Mouse (Mus musculus): Measurements from ENCODE around the gene Banp. TPM values are rescaled to one million over a fixed set of nuclear protein-coding genes. Genes with fewer than 3 reads are reported as not detected.

The Banp gene
- polyA plus RNA-seq, 1 experiment from 2014 or later = 39.5 TPM

GRCm38 (mm10) chr8:121966110-121966509 is 16.6 kb downstream of the Banp start:
- Histone ChIP-seq H3K4me1 (ENCODE audit: control insufficient read depth, insufficient read depth, low read length) (peaks cover 28% of the 10 kb centered on the region), H3K9me3 (ENCODE audit: control insufficient read depth, low read length) (no peaks in the 10 kb centered on the region), H3K4me3 (ENCODE audit: low read length) (no peak overlapping the region), H3K27me3 (ENCODE audit: control insufficient read depth, insufficient read depth, low read length) (no peaks in the 10 kb centered on the region), H3K4me2 (replicated peaks; ENCODE audit: low read depth, low read length) (no peak overlapping the region), H3K9ac (ENCODE audit: low read depth, low read length) (no peak overlapping the region), H3K36me3 (ENCODE audit: control insufficient read depth, insufficient read depth, low read length) (no peaks in the 10 kb centered on the region), H3K27ac (ENCODE audit: low read depth, low read length) (no peak overlapping the region)
- WGBS = 39% methylated on average over 5 of the region's 5 CpGs
- peak; percentile 24; the same call in 1 of the 2 replicates for ATAC-seq (ENCODE audit: low FRiP score, low TSS enrichment)

- H3K27ac ChIP-seq (ENCODE audit: low read depth, low read length) = no peak overlapping the region
- no peaks in the 10 kb centered on the region for H3K36me3 ChIP-seq (ENCODE audit: control insufficient read depth, insufficient read depth, low read length)
- H3K4me1 ChIP-seq (ENCODE audit: control insufficient read depth, insufficient read depth, low read length) = peaks cover 28% of the 10 kb centered on the region
- H3K27me3 ChIP-seq (ENCODE audit: control insufficient read depth, insufficient read depth, low read length) = no peaks in the 10 kb centered on the region
- no peak overlapping the region for H3K4me2 ChIP-seq (replicated peaks; ENCODE audit: low read depth, low read length)
- H3K9ac ChIP-seq (ENCODE audit: low read depth, low read length) = no peak overlapping the region
- 50% methylated on average over 7 of the region's 7 CpGs for WGBS
- H3K9me3 ChIP-seq (ENCODE audit: control insufficient read depth, low read length) = no peaks in the 10 kb centered on the region
- H3K4me3 ChIP-seq (ENCODE audit: low read length) = no peak overlapping the region
- ATAC-seq (ENCODE audit: low FRiP score, low TSS enrichment) = peak; percentile 43
Measured at GRCm38 (mm10) chr8:121966714-121967448, 17.3 kb downstream of the Banp start.

DNA sequence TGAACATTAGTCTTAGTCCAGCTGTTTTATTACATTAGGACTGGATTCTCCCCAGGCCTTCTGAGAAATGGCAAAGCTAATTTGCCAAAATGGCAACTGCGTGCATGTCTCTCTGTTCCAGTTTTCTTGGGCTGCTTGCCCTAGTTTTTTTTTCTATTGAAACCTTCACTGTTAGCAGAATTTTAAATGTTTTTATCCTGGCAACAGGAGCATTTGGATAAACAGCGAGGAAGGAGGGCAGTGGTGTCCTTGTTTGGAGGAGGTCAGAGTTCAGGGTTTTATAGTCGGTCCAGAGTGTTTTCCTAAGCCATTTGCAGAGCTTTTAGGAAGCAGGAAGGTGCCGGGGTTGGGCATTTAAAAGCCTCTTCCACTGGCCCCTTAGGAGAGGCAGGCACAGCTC is 18.4 kb downstream of the Banp start:
- Histone ChIP-seq H3K4me3 (ENCODE audit: low read length) (no peak overlapping the region), H3K27ac (ENCODE audit: low read depth, low read length) (0 out of 2 replicates have a peak overlapping the region, but pooled peaks have one; percentile 17), H3K4me1 (ENCODE audit: control insufficient read depth, insufficient read depth, low read length) (peaks cover 28% of the 10 kb centered on the region), H3K9ac (ENCODE audit: low read depth, low read length) (no peak overlapping the region), H3K4me2 (replicated peaks; ENCODE audit: low read depth, low read length) (no peak overlapping the region), H3K9me3 (ENCODE audit: control insufficient read depth, low read length) (no peaks in the 10 kb centered on the region), H3K27me3 (ENCODE audit: control insufficient read depth, insufficient read depth, low read length) (no peaks in the 10 kb centered on the region), H3K36me3 (ENCODE audit: control insufficient read depth, insufficient read depth, low read length) (no peaks in the 10 kb centered on the region)
- 14% methylated on average over 4 of the region's 4 CpGs for WGBS
- ATAC-seq (ENCODE audit: low FRiP score, low TSS enrichment) = no peak

GRCm38 (mm10) chr8:121968542-121968941 is 19.0 kb downstream of the Banp start:
- no peak for ATAC-seq (ENCODE audit: low FRiP score, low TSS enrichment)
- H3K4me1 ChIP-seq (ENCODE audit: control insufficient read depth, insufficient read depth, low read length) = peaks cover 28% of the 10 kb centered on the region
- H3K9ac ChIP-seq (ENCODE audit: low read depth, low read length) = no peak overlapping the region
- H3K36me3 ChIP-seq (ENCODE audit: control insufficient read depth, insufficient read depth, low read length) = no peaks in the 10 kb centered on the region; the same call in 1 of the 2 replicates
- no peak overlapping the region for H3K4me2 ChIP-seq (replicated peaks; ENCODE audit: low read depth, low read length)
- no peaks in the 10 kb centered on the region for H3K9me3 ChIP-seq (ENCODE audit: control insufficient read depth, low read length)
- WGBS = 42% methylated on average over 4 of the region's 4 CpGs
- H3K4me3 ChIP-seq (ENCODE audit: low read length) = no peak overlapping the region
- H3K27me3 ChIP-seq (ENCODE audit: control insufficient read depth, insufficient read depth, low read length) = no peaks in the 10 kb centered on the region
- H3K27ac ChIP-seq (ENCODE audit: low read depth, low read length) = no peak overlapping the region

DNA sequence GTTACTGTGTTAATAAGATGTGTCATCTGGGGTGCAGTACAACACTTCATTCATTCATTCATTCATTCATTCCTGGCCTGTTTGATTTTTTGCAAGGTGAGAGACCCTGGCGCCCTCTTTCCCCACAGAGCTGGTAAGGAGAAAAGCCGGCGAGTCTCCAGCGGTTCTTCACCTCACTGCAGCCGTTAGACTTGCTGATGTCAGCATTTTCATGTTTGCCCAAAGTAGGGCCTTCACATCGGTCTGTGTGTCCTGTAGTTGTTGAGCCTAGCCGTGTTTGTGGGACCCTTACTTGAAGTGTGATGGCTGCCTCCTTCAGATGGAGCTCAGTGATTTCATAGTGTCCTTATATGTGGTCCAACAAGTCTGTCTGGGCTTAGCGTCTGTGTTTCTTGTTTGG is 20.7 kb downstream of the Banp start:
- H3K9ac ChIP-seq (ENCODE audit: low read depth, low read length) = no peak overlapping the region
- ATAC-seq (ENCODE audit: low FRiP score, low TSS enrichment) = no peak
- H3K9me3 ChIP-seq (ENCODE audit: control insufficient read depth, low read length) = no peaks in the 10 kb centered on the region
- H3K4me3 ChIP-seq (ENCODE audit: low read length) = no peak overlapping the region
- peaks cover 11% of the 10 kb centered on the region for H3K36me3 ChIP-seq (ENCODE audit: control insufficient read depth, insufficient read depth, low read length)
- 87% methylated on average over 8 of the region's 8 CpGs for WGBS
- H3K4me2 ChIP-seq (replicated peaks; ENCODE audit: low read depth, low read length) = no peak overlapping the region
- H3K27ac ChIP-seq (ENCODE audit: low read depth, low read length) = no peak overlapping the region
- H3K27me3 ChIP-seq (ENCODE audit: control insufficient read depth, insufficient read depth, low read length) = no peaks in the 10 kb centered on the region
- H3K4me1 ChIP-seq (ENCODE audit: control insufficient read depth, insufficient read depth, low read length) = peaks cover 28% of the 10 kb centered on the region

DNA sequence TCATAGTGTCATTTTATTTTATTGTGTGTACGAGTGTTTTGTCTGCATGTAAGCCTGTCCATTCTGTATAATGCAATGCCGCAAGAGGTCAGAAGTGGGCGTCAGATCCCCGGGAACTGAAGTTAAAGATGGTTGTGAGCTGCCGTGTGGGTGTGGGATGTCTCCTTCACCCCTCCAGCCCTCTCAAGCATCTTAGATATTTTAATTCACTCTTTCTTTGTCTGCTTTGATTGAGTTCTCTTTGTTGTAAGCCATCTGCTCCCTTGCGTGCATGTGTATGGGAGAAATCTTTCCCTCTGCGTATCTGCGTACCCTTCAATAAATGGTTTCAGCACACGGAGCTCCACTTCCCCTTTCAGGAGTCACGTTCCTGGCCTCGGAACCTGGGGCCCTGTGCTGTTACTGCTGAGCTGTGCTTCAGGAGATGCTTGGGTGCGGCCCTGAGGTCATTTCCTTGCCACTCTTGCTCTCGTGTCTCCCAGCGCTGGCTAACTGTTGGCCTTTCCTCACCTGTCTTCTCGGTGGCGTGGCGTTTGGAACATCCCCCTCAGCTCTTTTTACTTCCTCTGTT is 22.0 kb downstream of the Banp start:
- H3K27ac ChIP-seq (ENCODE audit: low read depth, low read length) = no peak overlapping the region
- H3K9me3 ChIP-seq (ENCODE audit: control insufficient read depth, low read length) = no peaks in the 10 kb centered on the region
- H3K9ac ChIP-seq (ENCODE audit: low read depth, low read length) = no peak overlapping the region
- H3K36me3 ChIP-seq (ENCODE audit: control insufficient read depth, insufficient read depth, low read length) = peaks cover 21% of the 10 kb centered on the region
- no peak overlapping the region for H3K4me3 ChIP-seq (ENCODE audit: low read length)
- ATAC-seq (ENCODE audit: low FRiP score, low TSS enrichment) = no peak
- WGBS = 69% methylated on average over 17 of the region's 17 CpGs
- peaks cover 22% of the 10 kb centered on the region for H3K4me1 ChIP-seq (ENCODE audit: control insufficient read depth, insufficient read depth, low read length)
- H3K4me2 ChIP-seq (replicated peaks; ENCODE audit: low read depth, low read length) = no peak overlapping the region
- H3K27me3 ChIP-seq (ENCODE audit: control insufficient read depth, insufficient read depth, low read length) = no peaks in the 10 kb centered on the region

GRCm38 (mm10) chr8:121973906-121974305 is 24.4 kb downstream of the Banp start:
- H3K27me3 ChIP-seq (ENCODE audit: control insufficient read depth, insufficient read depth, low read length) = no peaks in the 10 kb centered on the region
- no peak overlapping the region for H3K9ac ChIP-seq (ENCODE audit: low read depth, low read length)
- no peaks in the 10 kb centered on the region for H3K4me1 ChIP-seq (ENCODE audit: control insufficient read depth, insufficient read depth, low read length)
- H3K27ac ChIP-seq (ENCODE audit: low read depth, low read length) = no peak overlapping the region
- peaks cover 37% of the 10 kb centered on the region for H3K36me3 ChIP-seq (ENCODE audit: control insufficient read depth, insufficient read depth, low read length)
- no peaks in the 10 kb centered on the region for H3K9me3 ChIP-seq (ENCODE audit: control insufficient read depth, low read length)
- H3K4me2 ChIP-seq (replicated peaks; ENCODE audit: low read depth, low read length) = no peak overlapping the region
- no peak overlapping the region for H3K4me3 ChIP-seq (ENCODE audit: low read length)
- 95% methylated on average over 28 of the region's 28 CpGs for WGBS
- ATAC-seq (ENCODE audit: low FRiP score, low TSS enrichment) = no peak

- no peak overlapping the region for H3K27ac ChIP-seq (ENCODE audit: low read depth, low read length)
- WGBS = 61% methylated on average over 8 of the region's 8 CpGs
- H3K4me3 ChIP-seq (ENCODE audit: low read length) = no peak overlapping the region
- H3K27me3 ChIP-seq (ENCODE audit: control insufficient read depth, insufficient read depth, low read length) = no peaks in the 10 kb centered on the region
- ATAC-seq (ENCODE audit: low FRiP score, low TSS enrichment) = peak; percentile 72; the same call in 1 of the 2 replicates
- H3K4me2 ChIP-seq (replicated peaks; ENCODE audit: low read depth, low read length) = no peak overlapping the region
- H3K36me3 ChIP-seq (ENCODE audit: control insufficient read depth, insufficient read depth, low read length) = peaks cover 70% of the 10 kb centered on the region
- no peak overlapping the region for H3K9ac ChIP-seq (ENCODE audit: low read depth, low read length)
- no peaks in the 10 kb centered on the region for H3K9me3 ChIP-seq (ENCODE audit: control insufficient read depth, low read length)
- H3K4me1 ChIP-seq (ENCODE audit: control insufficient read depth, insufficient read depth, low read length) = no peaks in the 10 kb centered on the region
Measured at GRCm38 (mm10) chr8:121977819-121978590, 28.5 kb downstream of the Banp start.

DNA sequence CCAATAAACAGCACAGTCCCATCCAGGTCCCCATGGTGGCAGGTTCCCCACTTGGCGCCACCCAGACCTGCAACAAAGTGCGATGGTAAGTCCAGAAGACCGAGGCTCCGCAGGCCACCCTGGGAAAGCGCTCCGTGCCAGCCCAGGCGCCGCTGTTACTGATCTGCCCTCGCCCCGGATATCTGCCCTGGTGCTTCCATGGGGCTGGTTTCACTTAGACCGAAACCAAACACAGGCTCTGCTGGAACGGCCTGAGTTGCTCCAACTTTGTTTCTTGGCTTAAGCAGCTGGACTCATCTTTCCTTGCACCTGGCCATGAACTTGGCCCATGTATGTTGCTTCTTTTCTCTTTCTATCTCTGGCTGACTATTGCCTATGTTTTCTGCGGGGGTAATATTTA is 29.1 kb downstream of the Banp start:
- no peaks in the 10 kb centered on the region for H3K9me3 ChIP-seq (ENCODE audit: control insufficient read depth, low read length)
- H3K4me3 ChIP-seq (ENCODE audit: low read length) = no peak overlapping the region
- H3K4me1 ChIP-seq (ENCODE audit: control insufficient read depth, insufficient read depth, low read length) = no peaks in the 10 kb centered on the region
- peaks cover 76% of the 10 kb centered on the region for H3K36me3 ChIP-seq (ENCODE audit: control insufficient read depth, insufficient read depth, low read length)
- no peak overlapping the region for H3K9ac ChIP-seq (ENCODE audit: low read depth, low read length)
- 98% methylated on average over 13 of the region's 13 CpGs for WGBS
- H3K4me2 ChIP-seq (replicated peaks; ENCODE audit: low read depth, low read length) = no peak overlapping the region
- H3K27me3 ChIP-seq (ENCODE audit: control insufficient read depth, insufficient read depth, low read length) = no peaks in the 10 kb centered on the region
- no peak overlapping the region for H3K27ac ChIP-seq (ENCODE audit: low read depth, low read length)
- no peak for ATAC-seq (ENCODE audit: low FRiP score, low TSS enrichment)

Data from kidney, embryonic 14.5 days (tissue).